Mouse (Mus musculus) left cerebral cortex, postnatal 14 days (tissue): Measurements from ENCODE around the gene Syvn1. TPM values are rescaled to one million over a fixed set of nuclear protein-coding genes. Genes with fewer than 3 reads are reported as not detected.

Source experiments
- DNase-seq, 2 experiments: peaks; one replicate each; pipeline ENCODE4 v3.0.0; 2021 to 2022; ENCODE audit warnings: low spot score in 2 of 2, mixed read lengths in 1 of 2
- intact Hi-C: fragments of 180-260 bp; cut with DNase I; formaldehyde crosslinking; loops from one replicate; pipeline ENCODE4 v1.15.1; 2025
- total RNA-seq, 2 experiments: library from RNA; stranded (reverse); gene quantifications; 2 replicates each; pipeline ENCODE4 v1.2.3; 2021

Gene Syvn1
- total RNA-seq, 2 experiments from 2014 or later = 41.2 to 44.4 TPM

DNA sequence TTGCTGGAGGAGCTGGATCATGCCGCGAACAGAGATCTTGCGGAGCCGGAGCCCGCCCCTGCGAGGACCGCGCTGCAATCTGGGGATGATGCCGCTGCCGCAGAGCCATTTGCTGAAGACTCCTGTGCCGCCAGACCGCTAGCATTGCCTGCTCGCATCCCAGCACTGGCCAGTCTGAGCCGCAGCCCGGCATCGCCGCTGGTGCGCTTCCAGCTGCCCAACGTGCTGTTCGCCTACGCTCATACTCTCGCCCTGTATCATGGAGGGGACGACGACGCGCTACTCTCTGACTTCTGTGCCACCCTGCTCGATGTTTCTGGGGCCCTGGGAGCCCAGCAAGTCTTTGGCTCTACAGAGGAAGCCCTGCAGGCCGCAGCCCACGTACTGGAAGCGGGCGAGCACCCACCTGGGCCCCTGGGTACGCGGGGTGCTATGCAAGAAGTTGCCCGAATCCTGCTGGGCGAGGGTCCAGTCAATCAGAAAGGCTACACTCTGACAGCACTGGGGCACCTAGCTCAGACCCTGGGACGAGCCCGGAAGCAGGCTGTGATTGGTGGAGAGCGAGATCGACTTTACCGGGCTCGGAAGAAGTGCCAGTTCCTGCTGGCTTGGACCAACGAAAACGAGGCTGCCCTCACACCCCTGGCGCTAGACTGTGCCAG lies 15.4 kb downstream of the Syvn1 start:
- DNase-seq = peak; percentile 39 to 55
- intact Hi-C loops = no loop called here

DNA sequence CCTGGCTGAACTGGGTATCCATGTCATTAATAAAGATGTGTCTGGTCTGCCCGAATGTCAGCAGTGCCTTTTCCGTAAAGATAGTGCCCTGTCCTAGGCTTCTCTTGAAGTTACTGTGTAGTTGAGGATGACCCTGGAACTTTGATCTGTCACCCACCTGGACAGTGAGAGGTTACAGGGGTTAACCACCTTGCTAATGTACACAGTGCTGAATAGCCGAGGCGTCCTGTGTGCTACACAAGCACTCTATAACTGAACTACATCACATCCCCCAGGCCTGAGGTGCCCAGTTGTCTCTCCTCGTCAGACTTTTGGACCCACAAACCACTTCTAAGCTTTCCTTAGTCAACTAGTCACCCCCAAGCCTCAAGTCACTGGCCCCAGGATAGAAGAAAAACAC lies 16.0 kb downstream of the Syvn1 start:
- no peak for DNase-seq
- intact Hi-C loops = no loop called here

DNA sequence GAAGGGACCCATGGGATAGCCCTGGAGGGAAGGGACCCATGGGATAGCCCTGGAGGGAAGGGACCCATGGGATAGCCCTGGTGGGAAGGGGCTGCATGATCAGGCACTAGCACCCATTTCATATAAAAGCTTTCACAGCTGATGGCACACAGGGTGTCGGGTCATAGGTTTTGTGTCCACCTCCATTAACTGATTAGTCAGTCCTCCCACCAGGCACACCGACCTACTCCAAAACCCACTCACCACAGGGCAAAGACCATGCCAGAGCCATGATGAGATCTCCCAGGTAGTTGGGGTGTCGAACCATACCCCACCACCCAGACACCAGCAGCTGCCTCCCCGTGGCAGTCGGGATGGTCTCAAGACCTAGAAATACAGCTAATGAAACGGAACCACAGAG lies 16.7 kb downstream of the Syvn1 start:
- intact Hi-C loops = no loop called here
- DNase-seq = no peak

GRCm38 (mm10) chr19:6066571-6066970 lies 20.2 kb downstream of the Syvn1 start:
- DNase-seq = peak in 1 of 2 experiments; percentile 45
- intact Hi-C loops = loop anchor here (5.0 kb wide), 1 partner anchor 56 kb away; no protein-coding TSS in a partner anchor

- peak; percentile 87 to 89 for DNase-seq
- intact Hi-C loops = loop anchor here (5.0 kb wide), 1 partner anchor 55 kb away; no protein-coding TSS in a partner anchor
Observed at GRCm38 (mm10) chr19:6067011-6067723, 20.8 kb downstream of the Syvn1 start.

DNA sequence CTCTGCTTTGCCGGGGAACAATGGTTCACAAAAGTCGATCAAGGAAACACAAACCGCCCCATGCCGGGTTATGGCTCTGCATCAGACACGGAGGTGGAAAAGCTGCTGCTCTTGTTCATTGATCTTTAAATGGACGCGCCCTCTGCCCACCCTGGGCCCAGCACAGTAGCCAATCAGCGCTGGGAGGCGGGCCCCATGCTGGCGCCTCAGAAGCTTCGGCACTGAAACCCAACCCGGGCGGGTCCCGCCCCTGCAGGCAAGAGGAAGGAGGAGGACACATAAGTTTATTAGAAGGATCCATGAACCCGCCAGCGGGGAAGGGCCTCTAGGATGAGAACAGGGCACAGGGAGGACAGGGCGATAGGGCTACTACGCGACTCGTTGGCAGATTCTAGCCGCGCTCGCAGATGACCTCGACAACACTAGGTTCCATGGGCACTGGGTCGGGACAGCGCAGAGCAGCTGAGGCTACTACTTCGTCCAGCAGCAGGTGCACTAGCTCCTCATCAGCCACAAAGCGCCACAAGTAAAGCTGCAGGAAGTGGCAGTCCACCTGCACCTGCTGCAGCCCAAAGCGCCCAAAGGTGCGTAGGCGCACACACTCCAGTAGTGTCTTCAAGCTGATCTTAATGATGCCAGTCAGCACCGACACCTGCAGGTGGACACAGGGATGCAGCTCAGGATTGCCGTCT lies 21.5 kb downstream of the Syvn1 start, which contains the start of gene Tm7sf2:
Gene Tm7sf2 (minus strand): TSS at position 650 of the 692 bp plus-strand sequence.
- intact Hi-C loops = loop anchor here (5.0 kb wide), 1 partner anchor 54 kb away; no protein-coding TSS in a partner anchor
- DNase-seq = peak; percentile 90 to 91

- intact Hi-C loops = loop anchor here (5.0 kb wide), 1 partner anchor 53 kb away; no protein-coding TSS in a partner anchor
- no peak for DNase-seq
Observed at GRCm38 (mm10) chr19:6068951-6069350, 22.6 kb downstream of the Syvn1 start.

- no peak for DNase-seq
- intact Hi-C loops = loop anchor here (5.0 kb wide), 1 partner anchor 52 kb away; no protein-coding TSS in a partner anchor
Observed at GRCm38 (mm10) chr19:6069851-6070250, 23.5 kb downstream of the Syvn1 start.

- intact Hi-C loops = no loop called here
- DNase-seq = no peak
Observed at GRCm38 (mm10) chr19:6070571-6071250, 24.3 kb downstream of the Syvn1 start.

DNA sequence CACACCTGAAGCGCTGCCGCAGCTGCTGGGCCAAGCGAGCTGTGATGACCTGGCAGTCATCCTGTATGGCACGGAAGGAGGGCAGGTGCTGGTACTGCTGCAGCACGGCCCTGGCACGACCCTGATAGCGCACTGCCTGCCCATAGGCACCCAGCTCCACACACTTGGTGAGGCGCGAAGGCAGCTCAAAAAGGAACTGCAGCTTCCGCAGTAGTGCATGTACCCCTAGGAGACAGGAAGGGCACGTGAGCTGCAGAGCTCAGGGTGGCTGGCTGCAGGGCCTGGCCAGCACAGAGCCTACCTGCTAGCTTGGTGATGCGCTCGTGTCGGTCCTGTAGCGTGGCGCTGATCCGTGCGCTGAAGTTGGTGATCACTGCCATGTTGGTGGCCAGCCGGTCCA lies 24.9 kb downstream of the Syvn1 start:
- no peak for DNase-seq

DNA sequence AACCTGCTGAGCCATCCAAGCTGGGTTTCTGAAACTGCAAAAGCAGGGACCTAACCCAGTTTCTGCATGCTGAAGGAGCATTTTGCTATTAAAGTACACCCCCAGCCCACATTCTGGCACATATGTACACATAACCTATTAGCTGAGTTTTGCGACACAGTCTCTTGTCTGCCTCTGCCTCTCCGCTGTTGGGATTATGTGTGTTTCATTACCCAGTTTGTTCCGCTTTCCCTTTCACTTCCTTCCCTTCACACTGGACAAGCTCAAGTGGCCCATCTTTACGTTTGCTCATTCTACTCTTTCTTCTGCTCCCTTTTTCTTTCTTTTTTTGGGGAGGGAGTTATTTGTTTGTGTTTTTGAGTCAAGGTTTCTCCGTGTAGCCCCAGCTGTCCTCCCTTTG lies 27.5 kb downstream of the Syvn1 start:
- intact Hi-C loops = no loop called here
- DNase-seq = no peak

More for the DNA sequence above, 24.9 kb downstream of the Syvn1 start:
- intact Hi-C loops = no loop called here

DNA sequence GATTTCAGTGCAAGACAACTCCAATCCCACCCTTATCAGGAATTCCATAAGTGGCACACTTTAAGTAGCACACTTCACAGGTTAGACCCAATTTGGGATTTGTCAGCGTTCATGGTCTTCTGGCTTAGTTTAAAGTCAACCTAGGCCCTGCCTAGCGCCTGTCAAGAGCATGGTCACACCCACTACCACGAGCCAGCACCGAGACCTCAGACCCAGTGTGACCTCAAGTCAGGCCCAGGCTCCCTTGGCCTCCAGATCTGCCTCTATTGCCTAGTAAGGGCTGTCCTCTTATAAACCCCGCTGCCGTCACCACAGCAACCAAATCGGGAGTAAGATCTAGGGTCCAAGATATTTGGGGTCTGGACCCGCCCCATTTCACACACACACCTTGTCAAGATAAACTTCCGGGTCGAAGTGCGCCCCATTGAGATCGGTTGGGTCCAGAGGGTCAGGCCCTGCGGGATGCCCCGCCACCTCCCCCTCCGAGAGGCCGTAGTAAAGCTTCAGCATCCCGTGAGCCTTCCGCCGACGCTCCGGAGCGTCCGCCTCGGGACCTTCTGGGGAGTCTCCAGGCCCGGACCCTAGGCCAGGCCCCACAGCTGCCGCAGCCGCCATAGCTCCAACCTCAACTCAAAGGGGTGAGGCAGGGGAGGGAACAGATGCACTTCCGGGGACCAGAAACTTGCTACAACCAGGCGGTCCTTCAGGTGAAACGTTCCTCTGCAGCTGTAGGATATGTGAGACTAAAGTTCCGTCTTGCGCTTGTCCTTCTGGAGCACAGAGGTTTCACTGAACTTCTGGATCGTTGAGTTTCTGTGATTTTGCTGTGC lies 30.4 kb downstream of the Syvn1 start, which contains the start of gene Vps51:
Gene Vps51 (minus strand): TSS at position 668 of the 830 bp plus-strand sequence.
- intact Hi-C loops = no loop called here
- DNase-seq = peak; percentile 88 to 92

DNA sequence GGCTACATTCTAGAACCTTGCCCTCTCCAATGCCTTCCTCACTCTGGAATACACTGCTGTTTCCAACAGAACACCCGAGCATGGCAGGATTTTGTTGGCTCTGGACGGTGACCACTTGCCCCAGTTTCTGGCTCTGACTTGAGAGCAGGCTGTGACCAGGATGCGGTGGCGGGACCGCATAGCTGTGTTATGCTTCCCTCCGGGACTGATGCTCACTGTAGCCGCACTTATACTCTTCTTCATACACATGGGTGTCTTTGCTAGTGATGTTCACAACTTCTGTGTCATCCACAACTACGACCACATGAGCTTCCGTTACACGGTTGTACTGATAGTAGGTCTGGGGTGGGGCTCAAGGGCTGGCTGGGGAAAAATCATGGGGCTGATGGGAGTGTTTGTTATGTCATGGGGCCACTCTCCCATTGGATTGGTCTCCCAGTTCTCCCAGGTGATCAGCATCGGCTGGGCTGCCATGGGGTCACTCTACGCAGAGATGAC lies 33.7 kb downstream of the Syvn1 start, which contains the start of gene Tmem262:
Gene Tmem262 (plus strand): TSS at position 51 of the 498 bp plus-strand sequence.
- DNase-seq = no peak
- intact Hi-C loops = loop anchor here (10.0 kb wide), 1 partner anchor 255 kb away; the partner anchor contains the start of gene Men1

DNA sequence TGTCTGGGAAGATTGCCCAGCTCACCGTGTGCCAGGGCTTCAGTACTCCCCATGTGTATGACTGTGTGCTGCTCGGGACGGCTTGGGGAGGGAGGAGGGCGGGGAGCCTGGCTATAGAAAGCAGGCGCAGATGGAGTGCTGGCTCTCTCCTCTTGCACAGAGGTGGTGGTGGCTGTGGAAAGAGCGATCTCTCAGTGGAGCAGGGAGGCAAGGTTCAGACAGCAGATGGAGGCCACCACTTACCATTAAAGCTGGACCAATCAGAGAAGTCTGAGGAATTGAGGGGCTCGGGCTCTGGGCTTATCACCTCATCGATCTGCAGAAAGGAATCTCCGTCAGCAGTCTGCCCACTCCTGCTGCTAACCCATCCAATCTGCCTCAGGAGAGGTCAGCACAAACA lies 35.8 kb downstream of the Syvn1 start, which contains the start of gene Gm28374:
Gene Gm28374 (minus strand): TSS at position 101 of the 400 bp plus-strand sequence.
- DNase-seq = no peak
- intact Hi-C loops = loop anchor here (10.0 kb wide), 1 partner anchor 253 kb away; the partner anchor contains the start of gene Men1

DNA sequence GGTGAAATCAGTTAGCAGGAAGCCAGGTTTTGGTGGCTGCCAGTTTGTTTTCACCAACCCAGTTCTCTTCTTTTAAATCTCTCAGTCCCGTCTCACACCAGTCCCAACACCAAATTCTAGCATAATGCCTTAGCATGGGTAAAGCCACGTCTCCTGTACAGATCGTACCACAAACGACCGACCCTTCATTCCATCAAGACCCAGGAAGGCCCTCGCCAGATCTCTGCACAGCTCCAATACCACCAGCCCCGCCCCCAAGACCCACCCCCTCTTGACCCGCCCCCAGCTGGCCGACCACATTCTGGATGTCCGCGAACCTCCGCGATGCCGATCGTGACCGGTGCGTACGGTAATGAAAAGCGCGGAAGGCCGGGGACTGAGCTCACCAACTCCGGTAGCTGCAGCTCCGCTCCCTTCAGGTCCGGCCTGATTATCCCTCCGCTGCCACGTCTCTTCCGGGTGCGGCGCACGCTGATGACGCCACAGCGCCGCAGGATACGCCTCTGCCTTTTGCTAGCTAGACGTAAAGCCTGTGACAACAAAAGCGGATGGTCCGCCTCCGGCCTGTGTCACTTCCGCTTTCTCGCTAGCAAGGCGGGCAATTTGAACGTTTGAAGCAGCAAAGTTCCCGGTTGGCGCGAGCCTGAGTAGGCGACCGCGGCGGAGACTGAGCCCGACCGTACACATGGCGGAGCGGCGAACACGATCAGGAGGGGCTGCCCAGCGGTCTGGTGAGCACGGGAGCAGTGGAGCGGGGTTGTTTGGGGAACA lies 38.3 kb downstream of the Syvn1 start, which contains the start of the genes Zfpl1 and Cdca5:
Gene Zfpl1 (minus strand): TSS at position 479 of the 771 bp plus-strand sequence.
Gene Cdca5 (plus strand): TSS at position 506 of the 771 bp plus-strand sequence.
- intact Hi-C loops = loop anchor here (2.0 to 10.0 kb wide), 2 partner anchors 34 to 250 kb away; partner anchors contain the start of genes Men1 and Sac3d1

GRCm38 (mm10) chr19:6085417-6085879 lies 39.1 kb downstream of the Syvn1 start:
- intact Hi-C loops = loop anchor here (2.0 to 10.0 kb wide), 2 partner anchors 33 to 249 kb away; partner anchors contain the start of genes Men1 and Sac3d1
- DNase-seq = peak in 1 of 2 experiments; percentile 39

More for the DNA sequence above, 38.3 kb downstream of the Syvn1 start, which contains the start of the genes Zfpl1 and Cdca5:
- peak; percentile 98 for DNase-seq
